Mouse (Mus musculus): ENCODE data around the gene Rasgrp3.

Rasgrp3 gene

DNA sequence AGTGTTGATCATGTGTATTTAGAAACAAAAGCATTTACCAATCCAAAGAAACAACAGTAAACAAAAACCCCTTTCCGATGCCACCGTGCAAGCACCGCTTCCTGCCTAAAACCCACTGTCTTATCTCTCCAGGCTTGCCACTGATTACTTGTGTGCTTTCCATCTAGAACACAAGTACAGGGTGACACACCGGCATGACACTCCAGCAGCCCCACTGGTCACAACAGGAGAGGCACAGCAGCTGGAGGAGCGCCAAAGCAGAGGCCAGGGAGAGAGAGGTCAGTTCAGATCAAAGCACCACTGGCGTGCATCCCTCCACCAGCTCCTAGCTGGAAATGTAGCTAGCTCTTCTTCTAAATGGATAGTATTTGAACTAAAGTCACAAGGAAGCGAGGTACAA lies 108.6 kb downstream of the Rasgrp3 start:
- no peak for DNase-seq

DNA sequence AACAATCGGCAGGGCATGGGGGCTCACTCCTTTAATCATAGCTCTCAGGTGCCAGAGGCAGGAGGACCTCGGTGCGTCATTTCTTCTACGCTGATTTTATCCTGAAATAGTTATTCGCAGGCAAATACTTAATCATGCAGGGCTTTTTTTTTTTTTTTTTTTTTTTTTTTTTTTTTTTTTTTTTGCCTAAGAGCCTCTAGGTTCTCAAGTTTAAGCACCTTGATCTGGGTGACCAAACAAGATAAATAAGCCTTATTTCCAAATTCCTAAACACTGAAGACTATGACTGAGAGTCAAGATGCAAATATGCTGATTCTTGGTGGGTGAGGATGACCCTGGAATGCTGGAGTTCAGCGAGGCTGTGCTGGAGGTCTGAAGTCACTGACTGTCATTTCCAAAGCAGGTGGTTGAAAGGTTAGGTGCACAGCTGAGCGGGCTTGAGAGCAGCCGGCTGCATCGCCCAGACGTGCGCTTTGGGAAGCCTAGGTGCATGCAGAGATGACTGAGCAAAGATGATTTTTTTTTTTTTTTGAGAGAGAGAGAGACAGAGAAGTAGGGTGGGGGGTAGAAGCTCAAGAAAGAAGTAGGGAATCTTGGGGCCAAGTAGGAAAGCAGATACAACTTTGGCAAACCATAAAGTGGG lies 115.2 kb downstream of the Rasgrp3 start:
- no peak for DNase-seq

DNA sequence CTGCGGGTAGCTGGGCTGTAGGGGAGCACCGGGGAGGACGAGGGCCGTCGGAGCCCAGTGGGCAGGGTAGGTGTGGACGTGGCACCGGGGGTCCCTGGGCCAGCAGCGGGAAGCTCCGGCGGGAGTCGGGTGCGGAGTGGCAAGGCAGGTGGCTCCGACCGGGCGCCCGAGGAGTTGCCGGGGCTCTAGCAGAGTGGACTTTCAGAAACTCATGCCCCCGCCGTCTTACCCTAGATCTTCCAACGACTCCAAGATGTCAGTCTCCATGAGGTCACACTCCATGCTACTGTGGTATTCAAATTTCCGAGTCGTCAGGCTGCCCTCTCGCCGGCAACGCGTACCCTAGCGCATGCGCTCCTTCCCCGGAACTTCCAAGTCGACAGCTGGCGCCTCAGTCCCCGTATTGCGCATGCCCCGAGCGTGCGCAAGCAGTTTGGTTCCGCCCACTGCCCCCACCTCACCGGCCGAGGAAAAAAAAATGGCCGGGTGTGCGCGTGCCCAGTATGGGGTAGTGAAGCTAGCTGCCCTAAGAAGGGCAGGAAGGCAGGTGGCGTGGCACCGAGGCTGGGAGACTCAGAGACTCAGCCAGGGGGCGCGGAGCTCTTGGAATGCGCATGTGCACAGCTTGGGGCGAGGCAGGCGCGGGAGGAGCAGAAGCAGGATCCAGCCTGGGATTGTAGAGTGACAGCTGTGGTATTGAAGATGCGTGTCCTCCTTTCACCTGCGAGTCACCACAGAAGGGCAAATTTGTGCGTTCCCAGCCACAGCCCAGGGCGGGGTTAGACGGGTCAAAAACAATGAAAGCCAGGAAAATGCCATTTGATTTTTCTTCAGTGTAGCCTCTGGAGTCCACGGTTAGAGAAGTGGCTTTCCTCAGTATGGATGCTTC lies 116.1 kb downstream of the Rasgrp3 start, which contains the start of gene Fam98a:
TSS of gene Fam98a (minus strand) at position 435 of the 889 bp plus-strand sequence.
- DNase-seq: peak; percentile 98

DNA sequence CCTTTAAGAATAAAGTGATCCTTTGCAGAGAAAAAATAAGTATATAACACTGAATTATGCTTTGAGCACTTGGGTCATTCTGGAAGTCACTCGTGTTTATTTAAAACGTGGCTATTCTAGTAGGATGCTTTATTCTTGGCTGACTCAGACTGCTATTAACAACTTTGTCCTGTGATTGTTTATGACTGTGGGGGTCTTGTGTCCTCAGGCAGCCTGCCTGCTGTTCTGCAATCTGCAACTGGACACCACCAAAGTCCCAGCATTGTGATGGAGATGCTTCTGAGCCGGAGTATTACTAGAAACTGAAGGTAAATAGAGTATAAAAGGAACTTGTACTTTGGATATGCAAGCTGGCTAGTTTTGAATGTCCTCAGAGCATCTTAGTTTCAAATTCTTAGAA lies 121.3 kb downstream of the Rasgrp3 start:
- no peak for DNase-seq

DNA sequence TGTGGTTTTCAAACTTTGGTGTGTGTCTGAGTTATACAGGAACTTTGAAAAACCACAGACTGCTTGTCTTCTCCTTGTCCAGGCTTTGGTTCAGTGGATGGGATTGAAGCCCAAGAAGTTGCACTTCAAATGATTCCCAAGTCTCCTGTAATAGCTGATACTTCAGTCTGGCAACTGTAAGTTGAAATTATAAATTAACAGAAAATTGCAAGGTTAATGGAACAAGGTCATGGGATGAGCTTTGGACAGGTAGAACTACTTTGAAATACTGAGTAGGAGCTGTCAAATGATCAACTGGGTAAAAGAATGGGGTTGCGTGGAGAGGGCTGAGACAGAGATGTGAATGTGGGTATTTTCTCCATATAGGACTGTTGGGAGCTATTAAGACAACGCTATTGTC lies 122.3 kb downstream of the Rasgrp3 start:
- DNase-seq: no peak

DNA sequence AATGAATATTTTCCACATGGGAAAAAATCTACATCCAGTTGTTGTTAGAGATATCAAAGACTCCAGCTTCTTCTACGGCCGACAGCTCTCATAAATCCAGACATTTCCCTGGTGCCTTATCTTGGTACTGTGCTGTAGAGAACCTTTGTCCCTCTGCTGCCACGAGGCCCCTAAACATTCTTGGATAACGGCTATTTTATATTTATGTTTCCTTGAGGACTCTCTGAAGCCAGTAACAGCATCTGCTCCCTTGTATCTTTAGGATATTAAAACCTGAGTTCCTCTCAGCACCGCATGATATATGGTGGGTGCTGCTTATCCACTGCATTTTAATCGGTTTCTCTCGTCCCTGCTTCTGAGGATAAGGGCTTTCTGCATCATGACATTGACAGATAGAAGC lies 139.9 kb downstream of the Rasgrp3 start:
- no peak for DNase-seq
